Mouse (Mus musculus) frontal cortex, postnatal 10 days (tissue): ENCODE measurements around the gene Ankrd34a.
A peak's percentile ranks its signal among the peaks of the same experiment; 100 is the strongest.
"Not testable (repeated sequence)": the region's sequence is repeated elsewhere in the genome, so short reads cannot be mapped to it uniquely, and the experiment has no call there.

Experiments used
- DNase-seq, 2 experiments: peaks; one replicate each; pipeline ENCODE4 v3.0.0; 2022; ENCODE audit warnings: low spot score in 2 of 2, mixed read lengths in 1 of 2

The Ankrd34a gene

DNA sequence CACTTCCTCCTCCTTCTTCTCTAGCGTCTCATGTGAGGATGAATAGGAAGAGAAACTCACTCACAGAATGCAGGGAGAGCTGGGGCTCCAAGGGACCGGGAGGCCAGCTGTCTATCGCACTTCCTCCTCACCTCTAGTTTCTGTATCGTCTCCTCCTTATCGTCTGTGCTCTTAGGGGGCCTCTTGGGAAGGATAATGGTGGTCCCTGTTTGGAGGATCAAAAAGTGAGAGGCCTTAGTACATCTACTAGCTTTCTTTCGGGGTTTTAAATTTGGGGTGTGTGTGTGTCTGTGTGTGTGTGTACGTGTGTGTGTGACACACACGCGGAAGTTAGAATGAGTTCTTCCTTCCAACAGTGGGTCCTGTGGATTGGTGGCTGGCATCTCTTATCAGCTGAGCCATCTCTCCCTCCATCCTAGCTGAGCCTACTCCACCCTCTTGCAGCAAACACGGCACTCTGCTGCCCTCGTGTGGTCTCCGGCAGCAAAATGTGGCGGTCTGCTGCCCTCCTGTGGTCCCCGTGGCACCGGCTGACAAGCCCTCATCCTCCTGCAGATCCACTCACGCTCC is 16.5 kb upstream of the Ankrd34a start:
- peak; percentile 87 to 89 for DNase-seq

DNA sequence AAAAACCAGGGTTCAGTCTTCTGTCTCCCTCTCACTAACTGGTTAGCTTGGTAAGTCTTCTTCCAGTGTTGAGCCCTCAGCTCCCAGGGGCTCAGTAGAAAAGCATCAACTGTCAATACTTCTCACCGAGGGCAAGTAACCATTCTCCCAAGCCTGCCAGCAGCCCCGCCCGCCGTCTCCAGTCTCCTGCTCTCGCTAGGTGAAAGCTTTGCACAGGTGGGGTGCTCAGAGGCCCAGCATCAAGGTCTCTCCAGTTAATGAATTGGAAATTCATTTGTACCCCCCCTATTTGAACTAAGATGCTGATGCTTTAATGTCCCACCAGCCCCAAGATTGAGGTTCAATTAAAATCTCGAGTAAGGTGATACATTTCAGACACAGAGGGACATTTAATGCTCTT is 15.3 kb upstream of the Ankrd34a start:
- no peak for DNase-seq

DNA sequence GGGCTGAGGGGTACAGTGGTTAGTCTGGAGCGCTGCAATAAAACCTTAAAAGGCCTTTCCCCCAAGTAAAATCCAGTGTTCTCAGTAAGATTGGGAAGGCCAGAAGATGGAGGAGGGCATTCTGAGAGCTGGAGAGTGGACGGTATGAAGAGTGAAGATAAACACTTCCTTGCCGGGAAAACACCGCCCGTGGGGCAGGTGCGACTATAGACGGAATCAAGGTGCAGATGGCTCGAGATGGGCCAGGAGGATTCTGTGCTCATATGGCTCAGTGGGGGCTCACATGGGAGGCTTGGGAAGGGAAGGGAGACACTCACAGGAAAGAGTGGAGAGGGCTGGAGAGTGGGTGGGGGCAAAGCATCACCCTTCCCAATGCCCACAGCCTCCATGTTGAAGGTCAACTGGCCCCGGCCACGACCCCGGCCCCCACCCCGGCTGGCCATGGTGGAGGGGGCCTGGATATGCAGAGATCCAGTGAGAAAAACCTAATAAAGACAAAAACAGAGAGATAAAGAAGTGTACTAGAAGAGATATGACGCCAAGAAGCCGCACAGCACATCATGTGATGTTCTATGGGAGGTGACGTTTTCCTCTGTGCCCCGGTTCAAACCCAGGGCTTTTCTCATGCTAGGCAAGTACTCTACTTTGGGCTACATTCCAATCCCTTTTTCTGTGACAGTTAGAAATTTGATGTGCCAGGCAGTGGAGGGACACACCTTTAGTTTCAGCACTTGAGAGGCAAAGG is 14.5 kb upstream of the Ankrd34a start:
- DNase-seq: no peak

DNA sequence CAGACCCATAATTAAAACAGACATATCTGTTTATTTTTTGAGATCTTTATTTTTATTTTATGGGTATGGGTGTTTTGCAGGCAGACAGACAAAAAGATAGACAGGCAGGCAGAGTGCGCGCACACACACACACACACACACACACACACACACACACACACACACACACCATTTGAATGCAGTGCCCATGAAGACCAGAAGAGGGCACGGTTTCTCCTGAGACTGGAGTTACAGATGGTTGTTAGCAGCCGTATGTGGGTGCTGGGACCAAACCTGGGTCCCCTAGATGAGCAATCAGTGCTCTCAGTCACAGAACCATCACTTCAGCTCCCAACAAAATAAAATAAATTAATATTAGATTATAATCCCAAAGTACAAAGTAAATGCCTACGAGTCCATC is 13.1 kb upstream of the Ankrd34a start:
- no peak for DNase-seq

DNA sequence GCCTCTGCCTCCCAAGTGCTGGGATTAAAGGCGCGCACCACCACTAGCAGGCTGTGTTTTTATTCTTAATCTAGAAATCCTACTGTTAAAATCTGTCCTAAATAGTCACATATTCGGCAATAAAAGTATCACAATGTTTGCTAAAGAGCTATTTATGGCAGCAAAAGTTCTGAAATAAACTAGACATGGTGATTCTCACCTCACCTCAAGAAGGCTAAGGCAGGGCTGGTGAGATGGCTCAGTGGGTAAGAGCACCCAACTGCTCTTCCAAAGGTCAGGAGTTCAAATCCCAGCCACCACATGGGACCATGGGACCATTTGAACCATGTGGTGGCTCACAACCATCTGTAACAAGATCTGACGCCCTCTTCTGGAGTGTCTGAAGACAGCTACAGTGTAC is 5.8 kb upstream of the Ankrd34a start:
- DNase-seq: no peak

DNA sequence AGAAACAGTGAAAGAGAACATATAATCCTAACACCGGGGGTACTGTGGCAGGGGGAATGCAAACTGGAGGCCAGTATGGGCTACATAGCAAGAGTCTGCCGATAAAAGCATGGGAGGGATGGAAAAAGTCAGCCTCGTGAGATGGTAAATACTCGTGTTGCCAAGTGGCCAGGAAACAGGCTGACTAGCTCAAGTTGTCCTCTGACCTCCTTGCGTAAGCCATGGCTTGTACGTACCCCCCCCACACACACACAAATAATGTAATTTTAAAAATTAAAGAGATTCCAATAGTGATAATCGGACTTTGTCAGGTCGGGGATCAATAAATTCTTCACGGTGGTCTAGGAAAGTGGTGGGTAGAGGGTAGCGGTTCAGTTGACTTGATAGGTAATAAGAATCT is 3.1 kb upstream of the Ankrd34a start:
- DNase-seq: no peak

DNA sequence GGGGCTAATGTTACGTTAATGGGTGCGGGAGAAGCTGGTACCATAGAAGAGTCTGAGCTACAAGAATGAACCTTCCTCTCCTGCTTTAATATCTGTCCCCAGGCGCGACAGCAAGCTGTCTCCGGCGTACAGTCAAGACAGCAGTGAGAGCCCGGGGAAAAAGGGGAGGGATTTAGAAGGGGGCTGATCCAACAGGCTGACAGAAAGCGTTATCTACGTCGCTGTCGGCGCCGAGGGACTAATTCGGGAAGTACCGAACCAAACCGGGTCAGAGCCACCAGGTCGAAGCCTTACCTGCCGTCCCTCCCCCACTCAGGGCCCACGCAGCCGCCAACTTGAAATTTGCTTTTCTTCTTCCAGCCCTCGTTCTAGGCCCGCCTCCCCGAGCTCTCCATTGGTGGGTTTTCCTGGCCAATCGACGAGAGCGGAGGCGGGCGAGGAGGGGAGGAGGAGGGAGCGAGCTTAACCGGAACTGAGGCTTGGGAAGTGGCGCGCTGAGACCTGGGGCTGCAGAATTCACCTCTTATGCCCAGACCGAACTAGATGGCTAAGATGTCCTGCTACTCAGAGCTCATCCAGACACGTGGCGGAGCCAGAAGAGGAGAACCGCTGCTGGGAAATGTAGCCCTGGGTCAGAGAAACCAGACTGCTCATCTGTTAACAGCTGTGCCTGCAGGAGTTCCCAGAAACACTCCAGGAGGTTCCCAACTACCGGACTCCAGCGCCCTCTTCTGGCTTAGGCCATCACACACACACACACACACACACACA is 2.5 kb upstream of the Ankrd34a start, which contains the start of gene Polr3gl:
Gene Polr3gl (minus strand): TSS at position 392 of the 771 bp plus-strand sequence.
- peak; percentile 91 to 93 for DNase-seq

DNA sequence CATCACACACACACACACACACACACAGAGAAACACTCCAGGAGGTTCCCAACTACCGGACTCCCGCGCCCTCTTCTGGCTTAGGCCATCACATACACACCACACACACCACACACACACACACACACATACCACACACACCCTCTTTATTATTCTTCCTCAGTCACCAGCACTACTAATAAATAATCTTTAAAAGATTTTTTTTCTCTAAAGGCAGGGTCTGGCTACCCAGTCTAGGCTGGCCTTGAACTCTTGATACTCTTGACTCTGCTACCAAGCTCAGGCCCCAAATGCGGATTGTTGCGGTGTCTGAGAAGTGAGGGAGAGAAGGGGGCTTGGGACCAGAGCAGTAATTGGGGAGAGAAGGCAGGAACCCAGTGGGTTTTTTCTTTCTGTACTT is 1.6 kb upstream of the Ankrd34a start:
- no peak for DNase-seq

DNA sequence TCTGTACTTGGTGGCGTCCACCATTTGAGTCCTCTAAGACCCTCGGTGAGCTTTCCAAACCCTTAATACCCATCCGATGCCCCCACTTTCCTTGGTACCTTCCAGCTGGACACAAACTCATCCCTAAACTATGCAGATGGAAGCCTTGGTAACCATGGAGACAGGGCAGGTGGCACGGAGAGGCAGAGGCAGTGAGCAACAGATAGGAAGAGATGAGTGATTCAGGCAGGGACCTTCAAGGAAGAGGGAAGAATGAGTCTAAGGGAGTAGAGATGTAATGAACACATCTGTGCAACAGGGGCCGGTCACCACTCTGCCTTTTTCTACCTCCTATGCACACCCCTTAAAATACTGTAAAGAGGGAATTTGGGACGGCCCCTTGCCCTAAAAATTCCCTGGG is 775 bp upstream of the Ankrd34a start:
- no peak for DNase-seq

DNA sequence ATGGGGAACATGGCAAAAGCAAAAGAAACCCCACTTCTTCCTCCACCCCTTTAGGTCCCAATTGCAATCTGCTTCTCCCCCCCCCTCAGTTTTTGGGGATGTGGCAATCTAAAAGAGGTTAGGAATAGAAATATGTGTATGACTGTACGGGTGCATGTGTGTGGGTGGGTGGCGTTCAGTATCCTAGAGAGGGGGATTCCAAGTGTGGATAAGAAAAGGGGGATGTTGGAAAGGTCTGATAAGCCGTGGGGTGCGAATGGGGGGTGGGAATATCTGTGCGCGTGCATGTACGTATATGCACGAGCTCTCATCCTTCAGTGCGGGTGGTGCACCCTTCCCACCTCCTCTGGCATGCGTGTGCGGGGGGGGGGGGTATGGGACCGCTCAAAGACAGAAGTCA is 419 bp downstream of the Ankrd34a start:
- peak in 1 of 2 experiments; percentile 43 for DNase-seq

DNA sequence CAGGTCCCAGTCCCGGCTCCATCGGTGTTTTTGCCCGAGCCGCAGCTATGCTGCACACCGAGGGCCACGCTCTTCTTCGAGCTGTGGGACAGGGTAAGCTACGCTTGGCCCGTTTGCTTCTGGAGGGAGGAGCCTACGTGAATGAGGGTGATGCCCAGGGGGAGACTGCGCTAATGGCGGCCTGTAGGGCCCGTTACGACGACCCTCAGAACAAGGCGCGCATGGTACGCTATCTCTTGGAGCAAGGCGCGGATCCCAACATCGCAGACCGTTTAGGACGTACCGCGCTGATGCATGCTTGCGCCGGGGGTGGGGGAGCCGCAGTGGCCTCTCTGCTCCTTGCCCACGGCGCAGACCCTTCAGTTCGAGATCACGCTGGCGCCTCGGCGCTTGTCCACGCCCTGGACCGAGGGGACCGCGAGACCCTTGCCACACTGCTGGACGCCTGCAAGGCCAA is 1.0 kb downstream of the Ankrd34a start:
- peak in 1 of 2 experiments; percentile 54 for DNase-seq

DNA sequence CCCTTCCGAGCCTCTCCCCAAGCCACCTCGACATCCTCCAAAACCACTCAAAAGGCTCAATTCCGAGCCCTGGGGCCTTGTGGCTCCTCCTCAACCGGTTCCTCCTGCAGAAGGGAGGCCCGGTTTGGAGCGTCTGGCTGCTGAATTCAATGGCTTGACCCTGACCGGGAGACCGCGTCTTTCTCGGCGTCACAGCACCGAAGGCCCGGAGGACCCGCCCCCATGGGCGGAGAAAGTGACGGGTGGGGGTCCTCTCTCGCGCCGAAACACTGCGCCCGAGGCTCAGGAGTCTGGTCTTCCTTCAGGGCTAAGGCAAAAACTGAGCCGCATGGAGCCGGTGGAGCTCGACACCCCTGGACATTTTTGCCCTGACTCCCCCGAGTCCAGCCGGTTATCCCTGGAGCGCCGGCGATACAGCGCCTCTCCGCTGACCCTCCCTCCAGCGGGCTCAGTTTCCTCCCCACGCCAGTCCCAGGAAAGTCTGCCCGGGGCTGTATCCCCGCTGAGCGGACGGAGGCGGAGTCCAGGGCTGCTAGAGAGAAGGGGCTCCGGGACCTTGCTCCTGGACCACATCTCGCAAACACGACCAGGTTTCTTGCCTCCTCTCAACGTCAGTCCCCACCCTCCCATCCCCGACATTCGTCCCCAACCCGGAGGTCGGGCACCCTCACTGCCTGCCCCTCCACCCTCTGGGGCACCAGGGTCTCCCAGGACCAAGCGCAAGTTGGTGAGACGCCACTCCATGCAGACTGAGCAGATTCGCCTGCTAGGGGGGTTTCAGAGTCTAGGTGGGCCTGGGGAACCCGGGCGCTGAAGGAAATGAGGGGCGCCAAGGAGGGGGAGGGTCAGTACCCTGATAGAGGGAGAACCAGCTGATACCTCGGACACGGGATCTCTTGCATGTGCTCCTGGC is 2.0 kb downstream of the Ankrd34a start:
- peak in 1 of 2 experiments; percentile 75 for DNase-seq

DNA sequence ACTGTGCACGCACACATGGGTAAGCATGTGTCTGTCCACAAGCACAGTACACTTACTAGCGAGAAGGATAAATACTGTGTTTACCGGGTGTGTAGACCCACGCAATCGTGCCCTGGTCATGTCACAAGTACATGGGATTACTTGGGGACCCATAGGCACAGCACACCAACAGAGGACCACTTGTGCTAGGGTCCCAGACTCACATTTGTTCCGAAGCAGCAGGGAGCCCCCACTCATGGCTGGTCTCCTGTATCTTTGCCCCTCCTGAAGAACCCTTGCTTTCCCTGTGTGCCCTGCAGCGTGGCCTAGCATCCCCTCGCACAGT is 2.6 kb downstream of the Ankrd34a start:
- no peak for DNase-seq

DNA sequence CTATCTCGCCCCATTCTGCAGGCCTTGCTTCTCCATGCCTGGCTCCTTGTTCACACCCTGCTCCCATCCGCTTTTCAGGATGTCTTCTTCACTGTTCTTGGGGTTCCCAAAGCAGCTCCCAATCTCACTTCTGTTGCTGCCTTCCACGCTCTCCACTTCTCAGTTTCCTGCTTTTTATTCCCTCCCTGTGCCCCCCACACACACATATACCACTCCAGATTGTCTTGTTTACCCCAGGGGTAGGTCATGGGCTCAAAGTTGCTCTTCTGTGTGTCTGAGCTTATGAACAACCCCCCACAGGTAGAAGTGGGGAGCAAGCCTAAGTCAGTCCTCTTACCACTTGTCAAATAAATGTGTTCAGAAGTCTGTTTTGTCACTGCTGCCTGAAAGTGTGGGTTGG is 3.0 kb downstream of the Ankrd34a start:
- DNase-seq: no peak

DNA sequence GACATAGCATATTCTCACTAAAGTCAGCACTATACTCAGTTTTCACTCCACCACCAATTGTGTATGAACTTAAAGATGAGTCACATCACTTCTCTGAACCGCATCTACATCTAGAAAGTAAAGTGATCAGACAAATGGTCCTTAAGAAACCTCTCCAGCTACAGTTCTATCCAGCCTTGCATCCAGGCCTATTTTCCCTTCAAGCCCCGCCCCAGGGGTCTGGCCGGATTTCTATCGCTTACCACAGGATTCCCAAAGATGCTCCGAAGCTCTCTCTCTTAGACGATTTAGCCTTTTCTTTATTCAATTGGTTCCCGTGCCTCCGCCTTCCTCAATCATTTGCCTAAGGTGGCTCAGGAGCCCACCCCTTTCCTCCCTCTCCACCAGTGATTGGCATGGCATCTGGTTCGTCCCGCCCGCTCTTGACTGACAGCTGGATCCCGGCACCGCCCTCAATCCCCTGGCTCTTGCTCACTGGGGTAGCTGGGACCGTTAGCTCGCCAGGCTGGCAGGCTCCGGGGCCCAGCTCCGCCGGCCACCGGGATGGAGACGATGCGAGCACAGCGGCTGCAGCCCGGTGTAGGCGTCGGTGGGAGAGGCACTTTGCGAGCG is 4.3 kb downstream of the Ankrd34a start, which contains the start of gene Lix1l:
Gene Lix1l (plus strand): TSS at position 511 of the 612 bp plus-strand sequence.
- DNase-seq: peak; percentile 92 to 93

DNA sequence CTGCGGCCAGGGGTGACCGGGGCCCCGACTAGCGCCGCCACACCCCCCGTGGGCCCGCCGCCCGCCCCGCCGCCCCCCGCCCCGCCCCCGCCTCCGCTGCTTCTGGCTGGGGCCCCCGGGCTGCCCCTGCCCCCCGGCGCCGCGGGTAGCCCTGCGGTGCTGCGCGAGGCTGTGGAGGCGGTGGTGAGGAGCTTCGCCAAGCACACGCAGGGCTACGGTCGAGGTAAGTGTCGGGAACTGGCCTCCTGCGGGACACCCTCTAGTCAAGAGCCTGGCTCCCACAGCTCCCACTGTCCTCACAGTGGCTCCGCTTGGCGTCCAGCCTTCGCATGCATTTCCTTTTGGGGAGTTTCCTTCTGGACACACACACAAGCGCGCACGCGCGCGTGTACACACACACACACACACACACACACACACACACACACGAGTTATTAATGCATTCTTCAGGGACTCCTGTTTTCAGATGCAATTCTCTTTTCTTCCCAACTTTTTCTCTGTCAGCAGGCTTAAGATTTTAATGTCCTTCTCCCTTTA is 4.9 kb downstream of the Ankrd34a start:
- peak in 1 of 2 experiments; percentile 64 for DNase-seq

DNA sequence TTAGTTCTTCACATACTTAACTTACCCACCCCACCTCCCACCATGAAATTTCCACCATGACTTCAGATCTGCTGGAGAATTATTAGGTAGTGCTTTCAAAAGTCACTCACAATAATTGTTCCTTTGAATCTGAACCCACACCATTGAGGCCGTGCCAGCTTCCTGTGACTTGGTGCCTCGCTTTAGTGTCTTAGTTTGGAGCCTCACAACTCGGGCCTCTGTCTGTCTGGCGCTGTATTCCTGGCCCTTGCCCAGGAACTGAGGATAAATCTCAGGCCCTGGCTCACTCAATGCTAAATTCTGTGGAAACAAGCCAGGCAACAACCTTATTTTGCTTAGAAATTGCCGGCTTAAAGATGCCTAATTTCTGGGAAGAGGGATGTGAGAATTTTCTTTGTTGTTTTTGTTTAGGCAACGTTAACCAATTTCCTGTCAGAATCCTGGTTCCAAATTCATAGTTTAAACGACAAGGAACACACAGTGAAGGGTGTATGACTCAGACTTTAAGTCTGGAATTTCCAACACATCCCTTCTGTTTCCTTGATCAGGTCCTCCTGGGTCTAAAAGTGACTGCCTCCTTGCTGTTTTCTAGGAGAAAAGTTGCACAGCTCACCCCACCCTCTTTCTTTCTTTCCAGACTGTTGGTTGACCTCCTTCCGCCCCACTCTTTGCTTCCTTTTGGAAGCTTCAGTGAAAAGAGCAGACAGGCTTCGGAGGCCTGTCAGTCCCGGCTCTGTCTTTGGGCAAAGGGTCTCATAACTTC is 5.7 kb downstream of the Ankrd34a start:
- DNase-seq: no peak

DNA sequence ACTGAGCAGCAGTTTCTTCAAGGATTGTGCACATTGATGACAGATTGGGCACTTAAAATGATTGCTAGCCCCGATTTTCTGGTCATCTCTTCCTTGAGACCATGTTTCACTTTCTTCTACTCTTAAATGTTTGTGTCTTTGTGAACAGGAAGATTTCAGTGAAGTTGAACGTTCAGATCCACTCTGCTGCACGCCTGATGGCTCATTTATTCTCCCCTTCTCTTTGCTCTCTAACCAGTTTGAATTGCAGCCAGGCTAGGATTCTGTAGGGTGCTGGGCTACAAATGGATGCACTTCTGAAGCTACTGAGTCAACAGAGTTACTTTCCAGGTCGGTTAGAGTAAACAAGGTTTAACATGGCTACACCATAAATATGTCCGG is 6.3 kb downstream of the Ankrd34a start:
- no peak for DNase-seq

DNA sequence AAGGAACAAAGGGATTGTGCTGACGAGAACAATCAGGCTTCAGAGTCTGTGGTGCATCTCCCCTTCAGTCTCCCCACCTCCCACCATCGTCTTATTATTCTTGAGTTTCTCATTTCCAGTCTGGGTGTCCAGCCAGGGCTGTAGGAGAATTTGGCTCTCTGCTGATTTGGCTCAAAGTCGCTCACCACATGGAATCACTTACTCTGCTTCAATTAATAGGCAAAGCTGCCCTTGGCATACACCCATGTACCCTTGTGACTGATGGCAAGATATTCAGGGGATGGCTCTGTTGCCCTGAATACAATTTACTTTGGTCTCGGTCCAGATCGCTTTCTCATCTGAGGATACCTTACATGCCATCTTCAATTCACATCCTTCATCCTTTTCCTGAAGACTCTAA is 6.9 kb downstream of the Ankrd34a start:
- DNase-seq: no peak

DNA sequence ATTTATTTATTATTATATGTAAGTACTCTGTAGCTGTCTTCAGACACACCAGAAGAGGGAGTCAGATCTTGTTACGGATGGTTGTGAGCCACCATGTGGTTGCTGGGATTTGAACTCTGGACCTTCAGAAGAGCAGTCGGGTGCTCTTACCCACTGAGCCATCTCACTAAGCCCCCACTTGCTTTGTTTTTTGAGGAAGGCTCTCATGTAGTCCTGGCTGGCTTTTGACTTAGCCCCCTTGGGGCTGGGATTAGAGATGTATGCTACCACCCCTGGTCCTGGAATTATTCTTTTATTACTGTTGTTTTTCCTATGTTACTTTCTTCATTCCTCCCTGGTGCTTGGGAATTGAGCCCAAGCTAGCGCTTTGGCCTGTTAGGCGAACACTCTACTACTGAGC is 9.6 kb downstream of the Ankrd34a start:
- not testable (repeated sequence) for DNase-seq
